Mouse (Mus musculus): ENCODE measurements around the gene Stk11ip. TPM values are rescaled to one million over a fixed set of nuclear protein-coding genes. Genes with fewer than 3 reads are reported as not detected.

The Stk11ip gene
- total and polyA plus RNA-seq, 3 experiments, result 16.0 to 36.9 (median 17.3) TPM

DNA sequence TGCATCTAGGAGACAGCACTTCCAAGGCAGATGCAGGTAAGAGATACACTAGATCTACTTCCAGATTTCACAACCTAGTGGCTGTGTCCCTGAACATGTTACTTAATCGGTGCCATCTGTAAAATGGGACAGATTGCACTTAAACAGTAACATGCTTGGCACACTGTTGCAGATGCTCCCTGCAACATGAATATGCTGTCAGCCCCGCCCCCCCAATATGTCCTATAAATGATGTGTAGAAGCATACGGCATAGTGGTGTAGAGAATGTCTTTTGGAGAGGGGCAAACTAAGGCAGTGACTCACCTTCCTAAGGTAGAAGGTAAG lies 43.4 kb upstream of the Stk11ip start:
- Histone ChIP-seq H3K4me1 (ENCODE audit: control insufficient read depth in 1 of 2, insufficient read depth in 2 of 2) (peaks cover 7 to 24% of the 10 kb centered on the region in 2 experiments), H3K27me3 (replicated peaks) (peaks cover 5% of the 10 kb centered on the region), H3K36me3 (replicated peaks in 1 of 2; ENCODE audit: control insufficient read depth in 1 of 2, insufficient read depth in 1 of 2, low read length in 1 of 2) (peaks cover 27 to 43% of the 10 kb centered on the region in 2 experiments)

GRCm38 (mm10) chr1:75478497-75478896 lies 42.8 kb upstream of the Stk11ip start:
- DNase-seq (ENCODE audit: extremely low read depth), result peak; percentile 37
- peaks cover 5% of the 10 kb centered on the region for H3K27me3 ChIP-seq (replicated peaks)

More for the DNA sequence above, 43.4 kb upstream of the Stk11ip start:
- Histone ChIP-seq H3K27ac (ENCODE audit: insufficient read depth, low read depth) (no peak overlapping the region), H3K9me3 (replicated peaks; ENCODE audit: low read length) (no peaks in the 10 kb centered on the region), H3K4me3 (replicated peaks in 1 of 3; ENCODE audit: low read depth in 2 of 3, low read length in 2 of 3, poor library complexity in 1 of 3) (peak overlapping the region; percentile 67 to 81 (median 78)), H3K9ac (ENCODE audit: insufficient read depth, low read depth) (peak overlapping the region; percentile 70; the same call in 1 of the 2 replicates), H3K4me2 (ENCODE audit: insufficient read depth, low read depth, poor library complexity, severe bottlenecking) (peak overlapping the region; percentile 94), H3K79me2 (replicated peaks; ENCODE audit: control insufficient read depth, extremely low read depth, insufficient read depth, poor library complexity, severe bottlenecking) (peaks cover 5% of the 10 kb centered on the region; the same call in 1 of the 2 replicates)
- TF ChIP-seq JUN (IDR thresholded peaks at IDR 0.05; ENCODE audit: insufficient read depth, low read depth, low read length) (no peak), HCFC1 (IDR thresholded peaks at IDR 0.05; ENCODE audit: low read depth, low read length) (no peak), KAT2A (IDR thresholded peaks at IDR 0.05; ENCODE audit: insufficient replicate concordance, low read length) (no peak), SMC3 (IDR thresholded peaks at IDR 0.05; ENCODE audit: low read depth, low read length) (no peak), MAZ (IDR thresholded peaks at IDR 0.05; ENCODE audit: low read depth, low read length) (no peak), ZC3H11A (IDR thresholded peaks at IDR 0.05; ENCODE audit: low read depth, low read length) (no peak), GABPA (IDR thresholded peaks at IDR 0.05; ENCODE audit: insufficient replicate concordance, low read depth, low read length) (no peak)
- peak; percentile 30 for DNase-seq (ENCODE audit: extremely low read depth)
- dilution Hi-C loops (cut with MboI; ENCODE audit: extremely low pct_ligation_motif_present, extremely low pct_unique_long_range_greater_than_20kb, low sequenced_read_pairs) (no loop called here), in situ Hi-C loops (cut with MboI; ENCODE audit: low pct_ligation_motif_present, low pct_unique_long_range_greater_than_20kb, low sequenced_read_pairs) (no loop called here)

More at GRCm38 (mm10) chr1:75478497-75478896, 42.8 kb upstream of the Stk11ip start:
- dilution Hi-C loops (cut with MboI; ENCODE audit: extremely low pct_ligation_motif_present, extremely low pct_unique_long_range_greater_than_20kb, low sequenced_read_pairs), result no loop called here
- Histone ChIP-seq H3K4me3 (replicated peaks in 1 of 3; ENCODE audit: low read depth in 2 of 3, low read length in 2 of 3, poor library complexity in 1 of 3) (peak overlapping the region; percentile 67 to 81 (median 78)), H3K27ac (ENCODE audit: insufficient read depth, low read depth) (peak overlapping the region; percentile 52), H3K4me1 (ENCODE audit: control insufficient read depth in 1 of 2, insufficient read depth in 2 of 2) (peaks cover 7 to 24% of the 10 kb centered on the region in 2 experiments), H3K36me3 (replicated peaks in 1 of 2; ENCODE audit: control insufficient read depth in 1 of 2, insufficient read depth in 1 of 2, low read length in 1 of 2) (peaks cover 27 to 37% of the 10 kb centered on the region in 2 experiments), H3K9ac (ENCODE audit: insufficient read depth, low read depth) (peak overlapping the region; percentile 70), H3K79me2 (replicated peaks; ENCODE audit: control insufficient read depth, extremely low read depth, insufficient read depth, poor library complexity, severe bottlenecking) (peaks cover 5% of the 10 kb centered on the region; the same call in 1 of the 2 replicates), H3K9me3 (replicated peaks; ENCODE audit: low read length) (no peaks in the 10 kb centered on the region), H3K4me2 (ENCODE audit: insufficient read depth, low read depth, poor library complexity, severe bottlenecking) (peak overlapping the region; percentile 94; the same call in 1 of the 2 replicates)
- TF ChIP-seq ZC3H11A (IDR thresholded peaks at IDR 0.05; ENCODE audit: low read depth, low read length) (no peak), SMC3 (IDR thresholded peaks at IDR 0.05; ENCODE audit: low read depth, low read length) (no peak), HCFC1 (IDR thresholded peaks at IDR 0.05; ENCODE audit: low read depth, low read length) (peak; percentile 56), POLR2A (IDR thresholded peaks at IDR 0.05; ENCODE audit: low read depth, low read length) (no peak), ELF1 (IDR thresholded peaks at IDR 0.05; ENCODE audit: low read depth, low read length) (peak; percentile 73), NRF1 (IDR thresholded peaks at IDR 0.05; ENCODE audit: low read depth, low read length) (peak; percentile 49; the same call in 1 of the 2 replicates), SIN3A (IDR thresholded peaks at IDR 0.05; ENCODE audit: low read length) (peak; percentile 7), IRF4 (IDR thresholded peaks at IDR 0.05; ENCODE audit: low read depth, low read length) (0 out of 2 replicates have a peak, but pooled peaks have one; percentile 41), NELFE (IDR thresholded peaks at IDR 0.05; ENCODE audit: low read depth, low read length) (no peak), ZKSCAN1 (IDR thresholded peaks at IDR 0.05; ENCODE audit: borderline replicate concordance, low read depth, low read length) (no peak)
- in situ Hi-C loops (cut with MboI; ENCODE audit: low pct_ligation_motif_present, low pct_unique_long_range_greater_than_20kb, low sequenced_read_pairs), result no loop called here
